Mouse (Mus musculus) heart, embryonic 15.5 days (tissue): Measurements from ENCODE around the gene Dact2. TPM values are rescaled to one million over a fixed set of nuclear protein-coding genes. Genes with fewer than 3 reads are reported as not detected.

Experiments used
- ATAC-seq: fragments of 200-750 bp; cut with Nextera tagmentation; replicated peaks from 2 replicates; pipeline ENCODE4 v1.8.0; 2017; ENCODE audit warnings: low read depth, moderate TSS enrichment; ENCODE audit not compliant: insufficient number of reproducible peaks, insufficient read depth, low FRiP score
- H3K27ac ChIP-seq: fragments of 300-500 bp; sonication (generic); 2 replicates; pipeline ENCODE4 v1.5.1; 2015; ENCODE audit warnings: mild to moderate bottlenecking, inconsistent platforms
- H3K27me3 ChIP-seq: fragments of 300-500 bp; sonication (generic); 2 replicates; pipeline ENCODE4 v1.6.1; 2015; ENCODE audit warnings: inconsistent platforms
- H3K36me3 ChIP-seq: fragments of 300-500 bp; sonication (generic); 2 replicates; pipeline ENCODE4 v1.6.1; 2015; ENCODE audit warnings: mild to moderate bottlenecking, inconsistent platforms
- H3K4me1 ChIP-seq: fragments of 300-500 bp; sonication (generic); replicated peaks from 2 replicates; pipeline ENCODE4 v1.6.1; 2015; ENCODE audit warnings: inconsistent platforms
- H3K4me2 ChIP-seq: fragments of 300-500 bp; sonication (generic); 2 replicates; pipeline ENCODE4 v1.6.1; 2015; ENCODE audit warnings: inconsistent platforms, mild to moderate bottlenecking, moderate library complexity
- H3K4me3 ChIP-seq: fragments of 300-500 bp; sonication (generic); 2 replicates; pipeline ENCODE4 v1.5.1; 2015; ENCODE audit warnings: mild to moderate bottlenecking, inconsistent platforms
- H3K9ac ChIP-seq: fragments of 300-500 bp; sonication (generic); 2 replicates; pipeline ENCODE4 v1.6.1; 2015; ENCODE audit warnings: mild to moderate bottlenecking, inconsistent platforms
- H3K9me3 ChIP-seq: fragments of 300-500 bp; sonication (generic); replicated peaks from 2 replicates; pipeline ENCODE4 v1.6.1; 2016; ENCODE audit warnings: inconsistent platforms
- WGBS: fragments of 180-500 bp; shearing (Covaris S2); methylation state at CpG from one replicate; pipeline ENCODE4 v1.1.7; 2015; ENCODE audit warnings: mixed read lengths; 5-methylcytosine and 5-hydroxymethylcytosine counted together
- polyA plus RNA-seq: library from polyadenylated mRNA; unstranded; fragments of >200 nt; fragmentation: Nextera tagmentation; extraction: Ambion mirVana; gene quantifications from 2 replicates; pipeline ENCODE4 v1.2.1, GENCODE M21; 2015

The Dact2 gene
- polyA plus RNA-seq, 1 experiment from 2014 or later, result 1.5 TPM

DNA sequence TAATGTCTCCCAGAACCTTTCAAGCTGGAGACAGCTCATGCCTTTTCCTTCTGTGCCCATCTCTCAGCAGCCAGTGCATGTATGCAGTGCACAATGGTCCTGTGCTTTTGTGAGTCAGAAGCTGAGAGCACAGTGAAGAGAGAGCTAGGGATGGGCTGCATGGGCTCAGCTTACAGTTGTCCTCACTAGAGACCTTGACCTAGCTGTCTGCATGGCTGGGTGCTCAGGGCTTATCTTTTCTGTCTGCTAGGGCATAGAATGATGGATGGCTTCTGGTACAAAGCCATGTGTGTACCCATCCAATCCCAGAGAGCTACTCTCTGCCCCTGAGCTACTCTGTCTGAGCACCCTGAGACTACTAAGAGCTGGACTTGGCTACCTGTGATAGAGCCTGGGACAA, 17.0 kb downstream of the Dact2 start:
- Histone ChIP-seq H3K4me2 (no peak overlapping the region), H3K4me3 (no peak overlapping the region), H3K36me3 (no peaks in the 10 kb centered on the region), H3K4me1 (peaks cover 11% of the 10 kb centered on the region), H3K9me3 (no peaks in the 10 kb centered on the region), H3K27ac (no peak overlapping the region), H3K27me3 (peaks cover 7% of the 10 kb centered on the region; the same call in 1 of the 2 replicates), H3K9ac (no peak overlapping the region)
- ATAC-seq, result no peak

DNA sequence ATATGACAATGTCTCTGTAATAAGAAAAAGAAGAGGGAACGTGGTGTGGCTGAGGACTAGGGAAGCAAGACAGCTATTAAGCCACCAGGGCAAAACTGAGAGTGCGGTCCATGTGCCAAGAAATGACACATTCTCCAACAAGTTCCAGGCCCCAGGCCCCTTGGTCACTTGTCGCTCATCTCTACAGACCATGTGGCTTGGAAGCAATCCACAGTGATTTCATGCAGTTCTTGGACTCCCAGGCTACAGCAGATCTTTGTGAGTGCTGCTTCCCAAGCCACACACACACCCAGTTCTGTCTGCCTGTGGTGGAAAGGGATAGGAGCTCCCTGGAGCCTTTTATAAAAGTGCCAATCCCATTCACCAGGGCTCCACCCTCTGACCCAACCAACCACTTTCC, 17.9 kb downstream of the Dact2 start:
- Histone ChIP-seq H3K36me3 (no peaks in the 10 kb centered on the region), H3K9ac (no peak overlapping the region), H3K4me2 (no peak overlapping the region), H3K27me3 (peaks cover 7% of the 10 kb centered on the region; the same call in 1 of the 2 replicates), H3K4me1 (peaks cover 11% of the 10 kb centered on the region), H3K27ac (no peak overlapping the region), H3K4me3 (no peak overlapping the region), H3K9me3 (no peaks in the 10 kb centered on the region)
- ATAC-seq, result no peak
- WGBS, result 65% methylated on average over 3 of the region's 3 CpGs

DNA sequence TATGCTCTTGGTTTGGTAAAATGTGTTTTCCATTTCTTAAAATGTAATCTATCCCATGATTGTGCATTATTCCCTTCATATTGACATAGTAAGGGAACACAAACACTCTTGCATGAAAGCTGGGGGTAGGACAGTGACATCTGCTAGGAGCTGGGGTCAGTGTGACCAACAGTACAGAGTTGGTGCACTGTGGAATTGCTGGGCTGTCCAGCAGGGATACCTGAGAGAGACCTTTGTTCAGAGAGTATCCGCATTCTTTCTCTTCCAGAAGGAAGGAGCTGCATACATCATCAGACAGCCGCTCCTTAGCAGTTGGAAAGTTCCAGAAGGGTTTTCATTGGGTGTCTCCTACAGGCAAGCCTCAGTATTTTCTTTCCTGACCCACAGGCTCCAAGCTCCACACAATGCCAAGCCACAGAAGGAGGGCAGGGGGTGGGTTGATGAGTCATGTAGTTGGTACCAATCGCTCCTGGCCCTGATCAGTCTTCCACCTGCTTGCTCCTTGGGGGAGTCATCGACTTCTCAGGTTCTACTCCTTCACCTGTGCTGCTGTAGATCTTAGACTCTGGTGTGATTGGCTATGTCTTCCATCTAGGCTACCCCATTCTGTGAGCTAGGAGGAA, 19.8 kb downstream of the Dact2 start:
- ATAC-seq, result no peak
- H3K9me3 ChIP-seq, result no peaks in the 10 kb centered on the region
- H3K4me2 ChIP-seq, result no peak overlapping the region
- H3K36me3 ChIP-seq, result no peaks in the 10 kb centered on the region
- H3K27ac ChIP-seq, result no peak overlapping the region
- no peak overlapping the region for H3K9ac ChIP-seq
- no peak overlapping the region for H3K4me3 ChIP-seq
- WGBS, result 87% methylated on average over 4 of the region's 4 CpGs
- H3K27me3 ChIP-seq, result 0 out of 2 replicates have a peak, but pooled peaks cover 3% of the 10 kb centered on the region
- H3K4me1 ChIP-seq, result peaks cover 11% of the 10 kb centered on the region

DNA sequence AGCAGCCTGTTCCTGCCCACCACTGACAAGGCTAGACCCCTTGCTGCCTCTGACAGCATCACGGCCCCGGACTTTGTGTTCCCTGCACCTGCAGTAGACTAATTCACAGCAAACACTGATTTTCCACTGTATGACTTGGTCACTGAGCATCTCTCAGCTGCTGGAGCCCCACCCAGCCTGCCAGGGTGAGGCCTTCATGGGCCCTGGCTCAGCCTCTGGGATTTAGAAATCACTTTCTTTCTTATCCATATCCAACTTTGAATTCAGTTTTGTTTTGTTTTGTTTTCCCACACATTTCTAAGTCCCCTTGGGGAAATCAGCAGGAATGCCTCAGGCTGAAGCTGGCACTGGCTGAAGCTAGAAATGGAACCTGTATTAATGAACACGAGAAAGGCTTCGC, 20.4 kb downstream of the Dact2 start:
- peaks cover 11% of the 10 kb centered on the region for H3K4me1 ChIP-seq
- ATAC-seq, result no peak
- WGBS, result 89% methylated on average over 4 of the region's 4 CpGs
- H3K36me3 ChIP-seq, result no peaks in the 10 kb centered on the region
- H3K9me3 ChIP-seq, result no peaks in the 10 kb centered on the region
- H3K9ac ChIP-seq, result no peak overlapping the region
- no peak overlapping the region for H3K4me3 ChIP-seq
- H3K27me3 ChIP-seq, result 0 out of 2 replicates have a peak, but pooled peaks cover 3% of the 10 kb centered on the region
- H3K27ac ChIP-seq, result no peak overlapping the region
- H3K4me2 ChIP-seq, result no peak overlapping the region

DNA sequence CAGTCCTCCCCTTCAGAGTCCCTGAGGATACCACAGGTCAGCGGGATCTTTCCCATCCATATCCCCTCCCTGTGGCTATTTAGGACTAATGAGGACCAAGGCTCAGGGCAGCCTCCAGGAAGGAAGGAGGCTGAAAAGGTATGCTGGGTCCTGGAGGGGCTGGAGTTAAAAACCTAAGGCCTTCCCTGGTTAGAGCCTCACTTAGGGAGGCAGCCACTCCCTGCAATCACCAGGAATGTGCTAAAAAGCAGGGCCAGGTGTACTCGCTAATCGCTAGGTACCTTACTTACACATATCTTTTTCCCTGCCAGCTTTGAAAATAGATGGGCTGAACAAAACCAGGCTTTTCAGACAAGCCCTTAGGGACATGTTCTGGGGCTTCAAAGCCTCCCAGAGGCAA, 21.2 kb downstream of the Dact2 start:
- Histone ChIP-seq H3K9ac (no peak overlapping the region), H3K9me3 (no peaks in the 10 kb centered on the region), H3K27ac (no peak overlapping the region), H3K36me3 (no peaks in the 10 kb centered on the region), H3K4me1 (peaks cover 6% of the 10 kb centered on the region; the same call in 1 of the 2 replicates), H3K4me2 (no peak overlapping the region), H3K4me3 (no peak overlapping the region), H3K27me3 (peaks cover 6% of the 10 kb centered on the region)
- ATAC-seq, result no peak
- WGBS, result 84% methylated on average over 3 of the region's 3 CpGs

DNA sequence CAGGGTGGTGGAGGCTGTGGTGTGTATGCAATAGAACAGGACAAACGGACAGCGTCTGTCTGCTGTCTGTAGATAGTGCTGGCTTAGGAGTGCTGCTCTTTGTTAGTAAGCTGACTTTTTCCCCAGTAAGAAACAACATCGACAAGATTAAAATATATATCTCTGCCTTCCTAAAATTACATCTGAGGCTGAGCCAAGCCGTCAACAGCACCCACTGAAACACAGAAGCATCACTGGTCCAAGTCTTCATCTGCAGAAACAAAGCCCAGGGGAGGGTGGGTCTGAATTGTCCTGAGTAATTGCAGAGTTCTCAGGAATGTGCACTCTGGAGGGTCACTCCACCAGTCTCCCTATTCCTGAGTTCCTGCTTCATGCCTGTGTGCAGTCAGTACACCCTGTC, 25.2 kb downstream of the Dact2 start:
- Histone ChIP-seq H3K27ac (no peak overlapping the region), H3K4me3 (no peak overlapping the region), H3K36me3 (no peaks in the 10 kb centered on the region), H3K27me3 (peaks cover 8% of the 10 kb centered on the region), H3K9ac (no peak overlapping the region), H3K4me2 (no peak overlapping the region), H3K9me3 (no peaks in the 10 kb centered on the region), H3K4me1 (peaks cover 8% of the 10 kb centered on the region)
- 38% methylated on average over 4 of the region's 4 CpGs for WGBS
- no peak for ATAC-seq

DNA sequence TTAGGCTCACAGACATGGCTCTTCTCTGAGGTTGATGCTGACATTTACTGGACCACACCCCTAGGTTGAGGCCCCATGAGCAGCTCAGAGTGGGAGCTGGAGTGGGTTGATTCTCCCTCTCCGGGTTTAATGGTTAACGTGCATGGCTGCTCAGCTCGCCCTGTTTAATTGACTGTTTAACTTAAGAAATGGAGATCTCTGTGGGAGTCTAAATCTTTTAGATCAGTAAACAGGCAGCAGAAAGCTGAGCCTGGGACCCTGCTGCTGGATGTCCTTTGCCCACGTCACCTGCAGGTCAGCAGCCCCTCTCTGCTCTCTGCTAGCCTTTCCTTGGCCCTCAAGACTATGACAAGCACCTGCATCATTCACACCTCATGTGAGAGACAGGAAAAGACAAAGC, 25.6 kb downstream of the Dact2 start:
- Histone ChIP-seq H3K4me1 (peaks cover 12% of the 10 kb centered on the region), H3K9ac (no peak overlapping the region), H3K4me3 (no peak overlapping the region), H3K4me2 (no peak overlapping the region), H3K9me3 (no peaks in the 10 kb centered on the region), H3K36me3 (no peaks in the 10 kb centered on the region), H3K27me3 (peaks cover 8% of the 10 kb centered on the region), H3K27ac (no peak overlapping the region)
- 66% methylated on average over 4 of the region's 4 CpGs for WGBS
- ATAC-seq, result no peak

DNA sequence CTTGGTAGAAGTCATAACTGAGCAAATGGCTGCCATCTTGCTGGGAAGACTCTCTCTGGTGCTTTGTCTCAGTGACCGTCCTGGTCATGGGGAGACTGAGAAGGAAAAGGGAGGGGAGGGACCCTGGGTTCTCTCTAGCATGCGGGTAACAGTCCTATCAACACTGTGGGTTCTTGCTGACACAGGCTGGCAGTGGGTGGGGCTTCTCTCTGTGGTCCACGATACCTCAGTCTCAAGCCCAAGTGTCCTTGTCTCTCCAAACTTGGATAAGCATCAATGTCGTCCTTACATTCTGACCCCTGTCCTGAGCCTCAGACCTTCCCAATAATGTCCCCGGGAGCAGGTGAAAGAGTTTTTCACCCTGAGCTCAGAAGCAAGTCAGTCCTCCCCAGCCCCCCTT, 26.1 kb downstream of the Dact2 start:
- Histone ChIP-seq H3K4me3 (no peak overlapping the region), H3K9ac (no peak overlapping the region), H3K27ac (no peak overlapping the region), H3K9me3 (no peaks in the 10 kb centered on the region), H3K27me3 (peaks cover 8% of the 10 kb centered on the region), H3K4me2 (no peak overlapping the region), H3K36me3 (no peaks in the 10 kb centered on the region), H3K4me1 (peaks cover 16% of the 10 kb centered on the region)
- ATAC-seq, result no peak
- 61% methylated on average over 5 of the region's 5 CpGs for whole genome bisulfite sequencing

DNA sequence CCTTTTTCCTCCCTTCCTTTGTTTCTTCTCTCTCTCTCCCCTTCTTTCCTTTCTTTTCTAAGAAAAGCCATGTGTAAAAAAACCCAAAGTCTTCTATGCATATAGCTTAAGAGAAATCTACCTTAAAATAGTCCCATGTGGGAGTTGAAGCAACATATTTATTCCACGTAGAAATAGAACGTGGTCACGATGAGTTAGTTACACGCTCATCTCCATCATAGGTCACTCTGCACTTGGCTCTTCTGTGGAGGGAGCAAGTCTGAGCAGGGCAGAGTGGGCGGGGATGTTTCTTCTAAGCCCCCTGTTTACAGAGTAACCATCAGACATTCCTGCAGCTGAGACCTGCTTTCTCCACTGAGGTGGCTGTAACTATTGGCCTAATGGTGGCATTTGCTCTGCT, 27.1 kb downstream of the Dact2 start:
- Histone ChIP-seq H3K9ac (no peak overlapping the region), H3K27ac (no peak overlapping the region), H3K4me2 (no peak overlapping the region), H3K4me1 (peaks cover 27% of the 10 kb centered on the region), H3K36me3 (no peaks in the 10 kb centered on the region), H3K27me3 (peaks cover 8% of the 10 kb centered on the region), H3K9me3 (no peaks in the 10 kb centered on the region), H3K4me3 (no peak overlapping the region)
- 71% methylated on average over 5 of the region's 5 CpGs for WGBS
- no peak for ATAC-seq

DNA sequence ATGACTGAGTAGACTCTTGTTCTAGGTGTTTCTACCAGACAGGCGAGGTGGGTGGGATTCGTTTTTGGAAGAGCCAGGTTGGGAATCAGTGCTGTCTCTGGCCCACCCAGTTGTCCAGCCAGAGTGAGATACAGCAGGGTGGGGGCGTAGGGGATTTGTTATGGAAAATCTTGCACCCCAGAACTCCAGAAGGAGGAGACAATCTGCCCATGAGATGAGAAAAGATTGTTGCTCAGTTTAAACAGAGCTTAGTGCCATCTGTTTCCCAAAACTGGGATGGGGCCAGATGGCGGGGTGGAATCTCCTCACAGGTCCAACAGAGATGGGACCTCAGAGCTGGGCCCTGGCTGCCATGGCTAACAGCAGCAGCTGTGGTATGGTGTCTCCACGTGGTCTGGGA, 28.4 kb downstream of the Dact2 start:
- H3K4me1 ChIP-seq, result peaks cover 28% of the 10 kb centered on the region
- H3K27ac ChIP-seq, result no peak overlapping the region
- peaks cover 8% of the 10 kb centered on the region for H3K27me3 ChIP-seq
- no peaks in the 10 kb centered on the region for H3K36me3 ChIP-seq
- no peaks in the 10 kb centered on the region for H3K9me3 ChIP-seq
- ATAC-seq, result no peak
- 87% methylated on average over 5 of the region's 5 CpGs for WGBS
- H3K9ac ChIP-seq, result no peak overlapping the region
- H3K4me3 ChIP-seq, result no peak overlapping the region
- H3K4me2 ChIP-seq, result no peak overlapping the region

DNA sequence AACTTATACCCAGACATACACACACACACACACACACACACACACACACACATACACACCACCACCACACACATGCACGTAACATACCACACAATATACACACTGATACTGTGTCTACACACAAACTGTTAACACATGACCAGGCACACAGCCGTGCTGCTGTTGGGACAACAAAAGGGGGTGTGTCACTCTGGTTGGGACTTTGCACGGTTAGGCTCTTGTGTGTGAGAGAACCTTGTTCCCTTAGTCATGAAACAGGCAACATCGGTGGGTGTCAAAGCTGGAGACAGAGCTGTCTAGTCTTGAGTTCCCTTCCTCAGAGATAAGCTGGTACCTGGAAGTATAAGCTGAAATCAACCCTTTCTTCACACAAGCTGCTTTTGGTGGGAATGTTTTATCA, 29.1 kb downstream of the Dact2 start:
- Histone ChIP-seq H3K36me3 (no peaks in the 10 kb centered on the region), H3K4me1 (peaks cover 28% of the 10 kb centered on the region), H3K27ac (no peak overlapping the region), H3K4me3 (no peak overlapping the region), H3K4me2 (no peak overlapping the region), H3K9me3 (no peaks in the 10 kb centered on the region), H3K27me3 (peaks cover 8% of the 10 kb centered on the region), H3K9ac (no peak overlapping the region)
- ATAC-seq, result no peak
- WGBS, result 79% methylated on average over 4 of the region's 4 CpGs

DNA sequence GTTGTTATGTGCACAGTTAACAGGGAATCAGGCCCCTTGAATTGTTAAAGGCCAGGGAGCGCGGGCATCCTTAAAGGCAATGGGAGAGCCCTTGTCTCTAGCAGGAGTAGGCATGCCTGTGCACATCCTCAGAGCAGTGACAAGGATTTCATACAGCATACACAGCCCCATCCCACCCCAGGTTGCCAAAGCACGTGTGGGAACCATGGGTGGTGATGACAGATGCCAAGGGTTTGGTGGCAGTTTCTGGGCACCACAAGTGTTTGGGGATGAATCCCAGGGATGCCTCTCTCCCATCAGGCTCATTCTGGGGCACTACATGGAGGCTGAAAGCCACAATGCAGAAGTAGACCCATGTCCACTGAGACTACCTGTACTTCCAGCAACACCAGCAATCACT, 29.7 kb downstream of the Dact2 start:
- Histone ChIP-seq H3K27me3 (peaks cover 11% of the 10 kb centered on the region), H3K4me2 (no peak overlapping the region), H3K4me1 (peaks cover 28% of the 10 kb centered on the region), H3K36me3 (no peaks in the 10 kb centered on the region), H3K4me3 (no peak overlapping the region), H3K9ac (no peak overlapping the region), H3K27ac (no peak overlapping the region), H3K9me3 (no peaks in the 10 kb centered on the region)
- no peak for ATAC-seq
- WGBS, result 73% methylated on average over 3 of the region's 3 CpGs
